Mouse (Mus musculus): ENCODE results near the gene Gpr61. TPM values are rescaled to one million over a fixed set of nuclear protein-coding genes. Genes with fewer than 3 reads are reported as not detected.

The Gpr61 gene
- polyA plus RNA-seq, 1 experiment from 2014 or later = not detected

GRCm38 (mm10) chr3:108189897-108190296, 35.2 kb upstream of the Gpr61 start:
- Histone ChIP-seq H3K9ac (no peak overlapping the region), H3K4me1 (replicated peaks) (peaks cover 24% of the 10 kb centered on the region), H3K36me3 (no peaks in the 10 kb centered on the region), H3K4me2 (no peak overlapping the region), H3K4me3 (replicated peaks) (no peak overlapping the region), H3K9me3 (replicated peaks) (no peaks in the 10 kb centered on the region), H3K27ac (no peak overlapping the region), H3K27me3 (peaks cover 48% of the 10 kb centered on the region)
- DNase-seq = no peak
- 41% methylated on average over 5 of the region's 5 CpGs for WGBS (ENCODE audit: insufficient replicate concordance)
- ATAC-seq (ENCODE audit: low read depth) = no peak

GRCm38 (mm10) chr3:108188716-108189490, 34.2 kb upstream of the Gpr61 start:
- H3K9me3 ChIP-seq (replicated peaks) = no peaks in the 10 kb centered on the region
- H3K36me3 ChIP-seq = no peaks in the 10 kb centered on the region
- WGBS (ENCODE audit: insufficient replicate concordance) = 55% methylated on average over 9 of the region's 9 CpGs
- H3K27me3 ChIP-seq = peaks cover 56% of the 10 kb centered on the region
- H3K4me1 ChIP-seq (replicated peaks) = peaks cover 22% of the 10 kb centered on the region
- no peak overlapping the region for H3K9ac ChIP-seq
- H3K4me2 ChIP-seq = no peak overlapping the region
- H3K27ac ChIP-seq = no peak overlapping the region
- no peak for ATAC-seq (ENCODE audit: low read depth)
- H3K4me3 ChIP-seq (replicated peaks) = no peak overlapping the region
- DNase-seq = no peak

- Histone ChIP-seq H3K4me2 (peak overlapping the region; percentile 93), H3K27me3 (peaks cover 60% of the 10 kb centered on the region), H3K4me3 (replicated peaks) (peak overlapping the region; percentile 69; the same call in 1 of the 2 replicates), H3K36me3 (no peaks in the 10 kb centered on the region), H3K9me3 (replicated peaks) (no peaks in the 10 kb centered on the region), H3K4me1 (replicated peaks) (peaks cover 20% of the 10 kb centered on the region), H3K9ac (no peak overlapping the region), H3K27ac (no peak overlapping the region)
- DNase-seq = no peak
- ATAC-seq (ENCODE audit: low read depth) = no peak
- 47% methylated on average over 20 of the region's 20 CpGs for WGBS (ENCODE audit: insufficient replicate concordance)
Measured at GRCm38 (mm10) chr3:108187111-108187795, 32.6 kb upstream of the Gpr61 start.

GRCm38 (mm10) chr3:108186098-108187047, 31.7 kb upstream of the Gpr61 start, which contains the start of gene Amigo1:
Gene Amigo1, plus strand, starts transcription at chr3:108186335.
- peak within 1 kb of the TSS; percentile 75 for H3K9ac ChIP-seq
- DNase-seq (no peak), ATAC-seq (ENCODE audit: low read depth) (peak; percentile 64)
- peak within 1 kb of the TSS; percentile 93 for H3K4me2 ChIP-seq
- peaks cover 60% of the 10 kb centered on the region for H3K27me3 ChIP-seq
- H3K4me1 ChIP-seq (replicated peaks) = peaks cover 20% of the 10 kb centered on the region
- no peak within 1 kb of the TSS for H3K27ac ChIP-seq
- peak within 1 kb of the TSS; percentile 69 for H3K4me3 ChIP-seq (replicated peaks)
- 2% methylated on average over 88 of the region's 100 CpGs for WGBS (ENCODE audit: insufficient replicate concordance)
- no peaks in the 10 kb centered on the region for H3K9me3 ChIP-seq (replicated peaks)
- no peaks in the 10 kb centered on the region for H3K36me3 ChIP-seq

GRCm38 (mm10) chr3:108185460-108186097, 30.9 kb upstream of the Gpr61 start:
- H3K27ac ChIP-seq = no peak overlapping the region
- peak overlapping the region; percentile 75; the same call in 1 of the 2 replicates for H3K9ac ChIP-seq
- H3K4me1 ChIP-seq (replicated peaks) = peaks cover 20% of the 10 kb centered on the region
- 4% methylated on average over 16 of the region's 16 CpGs for WGBS (ENCODE audit: insufficient replicate concordance)
- H3K4me3 ChIP-seq (replicated peaks) = peak overlapping the region; percentile 69
- ATAC-seq (ENCODE audit: low read depth) (no peak), DNase-seq (no peak)
- H3K27me3 ChIP-seq = peaks cover 60% of the 10 kb centered on the region
- no peaks in the 10 kb centered on the region for H3K36me3 ChIP-seq
- peak overlapping the region; percentile 93 for H3K4me2 ChIP-seq
- no peaks in the 10 kb centered on the region for H3K9me3 ChIP-seq (replicated peaks)

- no peak overlapping the region for H3K9ac ChIP-seq
- ATAC-seq (ENCODE audit: low read depth) (no peak), DNase-seq (no peak)
- peaks cover 60% of the 10 kb centered on the region for H3K27me3 ChIP-seq
- no peak overlapping the region for H3K27ac ChIP-seq
- no peak overlapping the region for H3K4me2 ChIP-seq
- peaks cover 15% of the 10 kb centered on the region for H3K4me1 ChIP-seq (replicated peaks)
- WGBS (ENCODE audit: insufficient replicate concordance) = 61% methylated on average over 3 of the region's 3 CpGs
- no peaks in the 10 kb centered on the region for H3K9me3 ChIP-seq (replicated peaks)
- no peaks in the 10 kb centered on the region for H3K36me3 ChIP-seq
- H3K4me3 ChIP-seq (replicated peaks) = no peak overlapping the region
Measured at GRCm38 (mm10) chr3:108184742-108185141, 30.1 kb upstream of the Gpr61 start.

- ATAC-seq (ENCODE audit: low read depth) (no peak), DNase-seq (no peak)
- H3K27ac ChIP-seq = no peak overlapping the region
- peaks cover 3% of the 10 kb centered on the region for H3K4me1 ChIP-seq (replicated peaks)
- H3K9me3 ChIP-seq (replicated peaks) = no peaks in the 10 kb centered on the region
- WGBS (ENCODE audit: insufficient replicate concordance) = 12% methylated on average over 2 of the region's 2 CpGs
- peaks cover 20% of the 10 kb centered on the region for H3K27me3 ChIP-seq
- H3K9ac ChIP-seq = no peak overlapping the region
- H3K4me3 ChIP-seq (replicated peaks) = no peak overlapping the region
- H3K4me2 ChIP-seq = no peak overlapping the region
- H3K36me3 ChIP-seq = no peaks in the 10 kb centered on the region
Measured at GRCm38 (mm10) chr3:108180514-108180913, 25.8 kb upstream of the Gpr61 start.

GRCm38 (mm10) chr3:108178756-108179715, 24.4 kb upstream of the Gpr61 start:
- Histone ChIP-seq H3K4me1 (replicated peaks) (no peaks in the 10 kb centered on the region), H3K36me3 (no peaks in the 10 kb centered on the region), H3K4me3 (replicated peaks) (no peak overlapping the region), H3K9ac (no peak overlapping the region), H3K27me3 (peaks cover 18% of the 10 kb centered on the region), H3K27ac (no peak overlapping the region), H3K4me2 (no peak overlapping the region), H3K9me3 (replicated peaks) (no peaks in the 10 kb centered on the region)
- no peak for DNase-seq
- no peak for ATAC-seq (ENCODE audit: low read depth)
- WGBS (ENCODE audit: insufficient replicate concordance) = 70% methylated on average over 7 of the region's 7 CpGs

- Histone ChIP-seq H3K9ac (no peak overlapping the region), H3K27ac (no peak overlapping the region), H3K27me3 (peaks cover 26% of the 10 kb centered on the region), H3K4me2 (no peak overlapping the region), H3K9me3 (replicated peaks) (no peaks in the 10 kb centered on the region), H3K4me1 (replicated peaks) (no peaks in the 10 kb centered on the region), H3K4me3 (replicated peaks) (no peak overlapping the region), H3K36me3 (no peaks in the 10 kb centered on the region)
- no peak for DNase-seq
- ATAC-seq (ENCODE audit: low read depth) = no peak
- 45% methylated on average over 14 of the region's 14 CpGs for WGBS (ENCODE audit: insufficient replicate concordance)
Measured at GRCm38 (mm10) chr3:108174672-108175531, 20.2 kb upstream of the Gpr61 start.

Data from liver, embryonic 13.5 days (tissue).